Mouse (Mus musculus): ENCODE results near the gene Slc25a17.

DNA sequence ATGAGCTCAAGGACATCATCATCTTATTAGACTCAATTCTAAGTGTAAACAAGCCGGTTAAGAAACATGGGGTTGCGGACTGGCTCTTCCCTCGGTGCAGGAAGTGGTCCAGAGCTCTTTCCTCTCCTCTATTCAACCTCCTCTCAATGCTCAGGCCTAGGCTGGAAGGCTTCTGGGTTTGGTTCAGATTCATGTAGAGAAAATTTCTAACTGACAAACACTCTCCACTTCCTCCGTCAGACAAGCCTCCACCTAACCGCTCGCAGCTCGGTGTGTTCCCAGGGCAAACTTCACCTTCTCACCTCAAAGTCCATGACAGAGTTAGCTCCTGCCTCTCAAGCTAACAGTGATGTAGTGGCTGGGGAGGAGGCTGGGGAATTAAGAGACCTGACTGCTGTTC, 56.6 kb downstream of the Slc25a17 start:
- TF ChIP-seq EP300 (IDR thresholded peaks at IDR 0.05; ENCODE audit: low read depth) (no peak), CTCF (IDR thresholded peaks at IDR 0.05; ENCODE audit: low read depth) (no peak)

All from heart, postnatal 0 days (tissue).